Mouse (Mus musculus) hindbrain, embryonic 16.5 days (tissue): ENCODE results near the gene Mipep. TPM values are rescaled to one million over a fixed set of nuclear protein-coding genes. Genes with fewer than 3 reads are reported as not detected.

Source experiments
- ATAC-seq: fragments of 200-750 bp; cut with Nextera tagmentation; 2 replicates; pipeline ENCODE4 v1.8.0; 2017; ENCODE audit warnings: moderate TSS enrichment, moderate library complexity
- H3K27ac ChIP-seq: fragments of 300-500 bp; sonication (generic); 2 replicates; pipeline ENCODE4 v1.5.1; 2014; ENCODE audit warnings: low read depth, mild to moderate bottlenecking, control low read depth, low read length, moderate library complexity
- H3K27me3 ChIP-seq: fragments of 300-500 bp; sonication (generic); replicated peaks from 2 replicates; pipeline ENCODE4 v1.6.1; 2014; ENCODE audit warnings: low read length; ENCODE audit not compliant: control insufficient read depth, insufficient read depth
- H3K36me3 ChIP-seq: fragments of 300-500 bp; sonication (generic); 2 replicates; pipeline ENCODE4 v1.6.1; 2014; ENCODE audit warnings: mild to moderate bottlenecking, low read length, moderate library complexity, mixed read lengths; ENCODE audit not compliant: control insufficient read depth, insufficient read depth
- H3K4me1 ChIP-seq: fragments of 300-500 bp; sonication (generic); 2 replicates; pipeline ENCODE4 v1.6.1; 2014; ENCODE audit warnings: low read depth, low read length; ENCODE audit not compliant: control insufficient read depth, insufficient read depth
- H3K4me2 ChIP-seq: fragments of 300-500 bp; sonication (generic); 2 replicates; pipeline ENCODE4 v1.6.1; 2014; ENCODE audit warnings: mild to moderate bottlenecking, low read length, control low read depth, moderate library complexity
- H3K4me3 ChIP-seq: fragments of 300-500 bp; sonication (generic); 2 replicates; pipeline ENCODE4 v1.5.1; 2014; ENCODE audit warnings: mild to moderate bottlenecking, low read length, control low read depth, moderate library complexity
- H3K9ac ChIP-seq: fragments of 300-500 bp; sonication (generic); 2 replicates; pipeline ENCODE4 v1.6.1; 2014; ENCODE audit warnings: low read depth, mild to moderate bottlenecking, control low read depth, low read length, moderate library complexity
- H3K9me3 ChIP-seq: fragments of 300-500 bp; sonication (generic); 2 replicates; pipeline ENCODE4 v1.6.1; 2014; ENCODE audit warnings: mild to moderate bottlenecking, low read length, moderate library complexity; ENCODE audit not compliant: control insufficient read depth
- WGBS: fragments of 180-500 bp; shearing (Covaris S2); extraction: QIAGEN DNeasy Blood & Tissue Kit; methylation state at CpG from one replicate; pipeline ENCODE4 v1.1.7; 2014; 5-methylcytosine and 5-hydroxymethylcytosine counted together
- polyA plus RNA-seq: library from polyadenylated mRNA; unstranded; fragments of >200 nt; fragmentation: Nextera tagmentation; extraction: Ambion mirVana; gene quantifications from 2 replicates; pipeline ENCODE4 v1.2.1, GENCODE M21; 2015

Gene Mipep
- polyA plus RNA-seq, 1 experiment from 2014 or later: 20.8 TPM

DNA sequence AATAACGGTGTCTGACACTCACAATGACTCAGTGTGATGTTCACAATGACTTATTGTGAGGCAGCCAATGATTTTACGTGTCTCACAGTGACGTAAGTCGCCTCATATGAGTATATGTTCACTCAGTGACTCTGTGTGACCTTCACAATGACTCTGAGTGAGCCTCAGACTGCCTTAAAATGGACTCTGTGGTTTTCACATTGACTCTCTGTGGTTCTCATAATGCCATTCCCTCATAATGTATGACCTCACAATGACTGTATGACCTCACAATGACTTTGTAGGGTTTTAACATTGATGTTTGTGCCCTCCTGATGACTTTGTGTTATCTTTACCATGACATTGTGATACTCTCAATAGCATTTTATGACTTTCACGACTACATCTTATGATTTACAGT lies 151.3 kb downstream of the Mipep start:
- 79% methylated on average over 5 of the region's 5 CpGs for WGBS
- no peak overlapping the region for H3K4me3 ChIP-seq
- no peak for ATAC-seq
- H3K9me3 ChIP-seq: no peaks in the 10 kb centered on the region
- H3K27ac ChIP-seq: no peak overlapping the region
- no peaks in the 10 kb centered on the region for H3K36me3 ChIP-seq
- H3K9ac ChIP-seq: no peak overlapping the region
- H3K4me1 ChIP-seq: no peaks in the 10 kb centered on the region
- no peaks in the 10 kb centered on the region for H3K27me3 ChIP-seq
- H3K4me2 ChIP-seq: no peak overlapping the region

GRCm38 (mm10) chr14:60937481-60938039 lies 153.2 kb downstream of the Mipep start:
- Histone ChIP-seq H3K27me3 (no peaks in the 10 kb centered on the region), H3K9ac (no peak overlapping the region), H3K4me2 (no peak overlapping the region), H3K4me1 (no peaks in the 10 kb centered on the region), H3K4me3 (no peak overlapping the region), H3K27ac (no peak overlapping the region), H3K36me3 (no peaks in the 10 kb centered on the region), H3K9me3 (no peaks in the 10 kb centered on the region)
- no peak for ATAC-seq
- WGBS: 97% methylated on average over 4 of the region's 4 CpGs

Other genes starting within 250 kb of the Mipep start
- gene Spata13, start 150.6 kb upstream of the Mipep start, polyA plus RNA-seq: 17.1 and 18.2 TPM in 2 replicates
- gene C1qtnf9, start 16.4 kb upstream of the Mipep start, polyA plus RNA-seq: 0.13 and 0.19 TPM in 2 replicates